Mouse (Mus musculus): Measurements from ENCODE around the gene Pde9a.
"Not testable (repeated sequence)": the region's sequence is repeated elsewhere in the genome, so short reads cannot be mapped to it uniquely, and the experiment has no call there.

The Pde9a gene

GRCm38 (mm10) chr17:31385671-31386665 lies at the start of gene Pde9a:
TSS of gene Pde9a (plus strand) at chr17:31386210.
- DNase-seq (ENCODE audit: low read depth, low spot score) = no peak

- no peak for DNase-seq (ENCODE audit: low read depth, low spot score)
These were observed 46.2 kb upstream of the Pde9a start for GRCm38 (mm10) chr17:31339769-31340168.

- DNase-seq (ENCODE audit: low read depth, low spot score) = no peak
These were observed 43.8 kb upstream of the Pde9a start for GRCm38 (mm10) chr17:31342191-31342590.

GRCm38 (mm10) chr17:31344172-31344801 lies 41.7 kb upstream of the Pde9a start:
- DNase-seq (ENCODE audit: low read depth, low spot score) = peak; percentile 36

GRCm38 (mm10) chr17:31344816-31345215 lies 41.2 kb upstream of the Pde9a start:
- no peak for DNase-seq (ENCODE audit: low read depth, low spot score)

- DNase-seq (ENCODE audit: low read depth, low spot score) = no peak
These were observed 37.9 kb upstream of the Pde9a start for GRCm38 (mm10) chr17:31348129-31348528.

- DNase-seq (ENCODE audit: low read depth, low spot score) = no peak
These were observed 36.6 kb upstream of the Pde9a start for GRCm38 (mm10) chr17:31349388-31349787.

GRCm38 (mm10) chr17:31351984-31352383 lies 34.0 kb upstream of the Pde9a start:
- no peak for DNase-seq (ENCODE audit: low read depth, low spot score)

GRCm38 (mm10) chr17:31353255-31353654 lies 32.8 kb upstream of the Pde9a start:
- DNase-seq (ENCODE audit: low read depth, low spot score) = no peak

GRCm38 (mm10) chr17:31354684-31355083 lies 31.3 kb upstream of the Pde9a start:
- DNase-seq (ENCODE audit: low read depth, low spot score) = not testable (repeated sequence)

GRCm38 (mm10) chr17:31355792-31356502 lies 30.1 kb upstream of the Pde9a start:
- DNase-seq (ENCODE audit: low read depth, low spot score) = no peak

- DNase-seq (ENCODE audit: low read depth, low spot score) = no peak
These were observed 25.4 kb upstream of the Pde9a start for GRCm38 (mm10) chr17:31360582-31360981.

- no peak for DNase-seq (ENCODE audit: low read depth, low spot score)
These were observed 20.3 kb upstream of the Pde9a start for GRCm38 (mm10) chr17:31365586-31366166.

- DNase-seq (ENCODE audit: low read depth, low spot score) = no peak
These were observed 15.8 kb upstream of the Pde9a start for GRCm38 (mm10) chr17:31370221-31370620.

GRCm38 (mm10) chr17:31370931-31371330 lies 15.1 kb upstream of the Pde9a start:
- DNase-seq (ENCODE audit: low read depth, low spot score) = no peak

GRCm38 (mm10) chr17:31377961-31378360 lies 8.0 kb upstream of the Pde9a start:
- peak; percentile 34 for DNase-seq (ENCODE audit: low read depth, low spot score)

GRCm38 (mm10) chr17:31378361-31378761 lies 7.6 kb upstream of the Pde9a start:
- no peak for DNase-seq (ENCODE audit: low read depth, low spot score)

GRCm38 (mm10) chr17:31379086-31379485 lies 6.9 kb upstream of the Pde9a start:
- DNase-seq (ENCODE audit: low read depth, low spot score) = no peak

- DNase-seq (ENCODE audit: low read depth, low spot score) = no peak
These were observed 6.1 kb upstream of the Pde9a start for GRCm38 (mm10) chr17:31379863-31380262.

- no peak for DNase-seq (ENCODE audit: low read depth, low spot score)
These were observed 2.7 kb upstream of the Pde9a start for GRCm38 (mm10) chr17:31383320-31383719.

GRCm38 (mm10) chr17:31384968-31385627 lies 912 bp upstream of the Pde9a start:
- DNase-seq (ENCODE audit: low read depth, low spot score) = peak; percentile 32

Data from skeletal muscle tissue, adult 2 months (tissue).